Mouse (Mus musculus) C2C12 (cell line): Measurements from ENCODE around the gene Zfp143.

Source experiments
- CTCF ChIP-seq: IDR thresholded peaks from one replicate; pipeline ENCODE4 v1.5.1; 2011; ENCODE audit not compliant: control insufficient read depth, insufficient read depth, insufficient read length
- FOSL1 ChIP-seq: IDR thresholded peaks from one replicate; pipeline ENCODE4 v1.8.0; 2011; ENCODE audit warnings: mild to moderate bottlenecking, low read length; ENCODE audit not compliant: poor library complexity, insufficient read depth, severe bottlenecking
- MYOG ChIP-seq: IDR thresholded peaks from one replicate; pipeline ENCODE4 v1.6.1; 2011; ENCODE audit not compliant: control insufficient read depth, insufficient read length; ENCODE audit errors: extremely low read depth
- USF1 ChIP-seq: IDR thresholded peaks from one replicate; pipeline ENCODE4 v1.6.1; 2011; ENCODE audit warnings: low read depth, mild to moderate bottlenecking, control low read depth, moderate library complexity

- no peak for TF ChIP-seq CTCF
- TF ChIP-seq USF1 = peak; percentile 92
- no peak for TF ChIP-seq FOSL1
- TF ChIP-seq MYOG = no peak
Measured at GRCm38 (mm10) chr7:110121516-110122288, 60.7 kb downstream of the Zfp143 start, which contains the start of gene Wee1.
